Mouse (Mus musculus): ENCODE measurements at regions not wholly inside any gene's neighbourhood (a gene's known extent, or its start where the extent isn't known, plus 50 kb on each side); places are given as distances from the start of the nearest gene placed in this dataset.

- no peak for TF ChIP-seq CTCF (IDR thresholded peaks at IDR 0.05; ENCODE audit: borderline replicate concordance, insufficient read depth, low read depth, low read length)
- no peak for TF ChIP-seq POLR2A (IDR thresholded peaks at IDR 0.05; ENCODE audit: borderline replicate concordance, insufficient read depth, low read length)
Observed at GRCm38 (mm10) chr14:106506921-106507320, 400.9 kb downstream of the Trim52 start.

Data from cerebellum, adult 2 months (tissue).